Mouse (Mus musculus) neutrophil, adult 5-6 weeks (primary cell): ENCODE results near the gene Olfr143. TPM values are rescaled to one million over a fixed set of nuclear protein-coding genes. Genes with fewer than 3 reads are reported as not detected.

Experiments
- ATAC-seq: fragments of 151-379, 151-347 bp; 2 replicates; pipeline ENCODE4 v1.8.0; 2017; ENCODE audit warnings: mild to moderate bottlenecking, moderate TSS enrichment; ENCODE audit not compliant: insufficient number of reproducible peaks, poor library complexity, low FRiP score, severe bottlenecking; ENCODE audit errors: extremely low read depth
- total RNA-seq: library from RNA; stranded (forward); fragments of 200-1000 nt; gene quantifications from 2 replicates; pipeline ENCODE4 v1.2.3, GENCODE M21; 2017

Olfr143 gene
- not detected in 2 replicates for total RNA-seq

GRCm38 (mm10) chr9:38252474-38252873 is at the start of gene Olfr143:
Gene Olfr143 (plus strand): TSS chr9:38252774.
- no peak for ATAC-seq

GRCm38 (mm10) chr9:38208065-38208464 is 44.5 kb upstream of the Olfr143 start, which contains the start of gene Olfr893:
Gene Olfr893 (plus strand): TSS chr9:38208365.
- no peak for ATAC-seq

- ATAC-seq: no peak
These were observed 34.8 kb upstream of the Olfr143 start, which contains the start of gene Olfr894 for GRCm38 (mm10) chr9:38217755-38218154. Gene Olfr894 (plus strand): TSS chr9:38218055.

GRCm38 (mm10) chr9:38267551-38267950 is 15.0 kb downstream of the Olfr143 start, which contains the start of gene Olfr895:
Gene Olfr895 (plus strand): TSS chr9:38267851.
- no peak for ATAC-seq

- ATAC-seq: no peak
These were observed 38.2 kb downstream of the Olfr143 start, which contains the start of gene Olfr896-ps1 for GRCm38 (mm10) chr9:38290807-38291206. Gene Olfr896-ps1 (plus strand): TSS chr9:38291107.

Other genes with a start within 250 kb of the Olfr143 start
- not detected in 2 replicates for gene Olfr883, start 227.0 kb upstream of the Olfr143 start, total RNA-seq
- not detected in 2 replicates for gene Olfr884, start 206.2 kb upstream of the Olfr143 start, total RNA-seq
- not detected in 2 replicates for gene Olfr885, start 191.5 kb upstream of the Olfr143 start, total RNA-seq
- not detected in 2 replicates for gene Olfr887, start 168.7 kb upstream of the Olfr143 start, total RNA-seq
- gene Olfr888, start 144.6 kb upstream of the Olfr143 start, total RNA-seq: not detected in 2 replicates
- gene Olfr889, start 137.6 kb upstream of the Olfr143 start, total RNA-seq: not detected in 2 replicates
- 0.12 TPM in 1 of 2 replicates, not detected in the other for gene Olfr890, start 110.3 kb upstream of the Olfr143 start, total RNA-seq
- not detected in 2 replicates for gene Olfr891, start 72.0 kb upstream of the Olfr143 start, total RNA-seq
- gene Olfr893, start 44.4 kb upstream of the Olfr143 start, total RNA-seq: 0.12 TPM in 1 of 2 replicates, not detected in the other
- gene Olfr894, start 34.7 kb upstream of the Olfr143 start, total RNA-seq: not detected in 2 replicates
- gene Olfr895, start 15.1 kb downstream of the Olfr143 start, total RNA-seq: not detected in 2 replicates
- not detected in 2 replicates for gene Olfr896-ps1, start 38.3 kb downstream of the Olfr143 start, total RNA-seq
- gene Olfr25, start 76.3 kb downstream of the Olfr143 start, total RNA-seq: not detected in 2 replicates
- not detected in 2 replicates for gene Olfr898, start 95.6 kb downstream of the Olfr143 start, total RNA-seq
- not detected in 2 replicates for gene Olfr250, start 114.1 kb downstream of the Olfr143 start, total RNA-seq
- not detected in 2 replicates for gene Olfr251, start 124.3 kb downstream of the Olfr143 start, total RNA-seq
- gene Olfr147, start 148.9 kb downstream of the Olfr143 start, total RNA-seq: not detected in 2 replicates
- gene Olfr901, start 176.7 kb downstream of the Olfr143 start, total RNA-seq: not detected in 2 replicates
- gene Olfr902, start 194.9 kb downstream of the Olfr143 start, total RNA-seq: not detected in 2 replicates
- 0.12 TPM in 2 replicates for gene Olfr904, start 210.4 kb downstream of the Olfr143 start, total RNA-seq
- 0.25 TPM in 1 of 2 replicates, not detected in the other for gene Olfr905, start 218.3 kb downstream of the Olfr143 start, total RNA-seq
- not detected in 2 replicates for gene Olfr906, start 234.3 kb downstream of the Olfr143 start, total RNA-seq
- gene Olfr907, start 243.0 kb downstream of the Olfr143 start, total RNA-seq: not detected in 2 replicates